Mouse (Mus musculus): Measurements from ENCODE around the gene Sgce. TPM values are rescaled to one million over a fixed set of nuclear protein-coding genes. Genes with fewer than 3 reads are reported as not detected.
"Not testable (repeated sequence)": the region's sequence is repeated elsewhere in the genome, so short reads cannot be mapped to it uniquely, and the experiment has no call there.

The Sgce gene
- 49.3 and 53.4 TPM in 2 replicates for polyA plus RNA-seq (2014; fragmentation: Nextera tagmentation; extraction: Ambion mirVana)

DNA sequence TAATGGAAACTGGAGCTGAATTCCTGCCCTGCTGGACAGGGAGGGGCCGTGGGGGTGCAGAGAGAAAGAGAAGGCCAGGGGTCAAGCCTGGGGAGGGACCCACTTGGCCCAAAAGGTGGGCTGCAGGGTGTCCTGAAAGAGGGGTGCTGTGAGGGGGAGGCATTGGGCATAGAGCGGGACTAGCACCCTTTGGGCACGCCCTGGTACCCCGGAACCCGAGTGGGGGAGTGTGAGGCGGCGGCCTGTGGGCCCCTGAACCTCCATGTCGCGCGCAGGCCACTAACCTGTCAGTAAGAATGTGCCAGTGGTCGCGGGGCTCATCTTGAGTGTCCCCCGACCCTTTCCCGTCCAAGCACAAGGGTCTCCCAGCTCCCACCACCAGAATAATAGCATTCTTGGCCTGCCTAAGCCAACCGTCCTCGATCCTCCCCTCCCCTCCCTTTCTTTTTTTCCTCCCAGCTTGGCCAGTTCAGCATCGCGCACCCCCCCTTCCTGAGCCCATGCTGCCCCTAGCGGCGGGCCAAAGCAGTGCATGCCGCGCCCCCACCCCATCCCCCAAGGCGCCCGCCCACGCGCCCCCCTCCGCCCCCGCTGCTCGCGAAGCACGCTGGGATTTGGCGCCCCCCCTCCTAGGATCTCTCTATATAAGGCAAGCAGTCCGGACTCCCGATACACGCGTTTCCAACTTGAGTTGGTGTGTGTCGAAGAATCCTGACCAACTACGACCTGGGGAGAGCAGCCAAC lies at the start of gene Sgce, which contains the start of gene Peg10:
Gene Sgce (minus strand): TSS at position 512 of the 744 bp plus-strand sequence.
Gene Peg10 (plus strand): TSS at position 611 of the 744 bp plus-strand sequence.
- peak; percentile 53 for ATAC-seq (ENCODE audit: insufficient number of reproducible peaks, low FRiP score, low TSS enrichment, low read depth)
- peak within 1 kb of the TSS; percentile 78 for H3K27ac ChIP-seq (replicated peaks; ENCODE audit: low read depth, low read length)
- peak; percentile 90 for DNase-seq (ENCODE audit: low spot score)
- H3K27me3 ChIP-seq (ENCODE audit: control insufficient read depth, insufficient read depth, low read length), result no peaks in the 10 kb centered on the region
- peak within 1 kb of the TSS; percentile 44 for H3K4me2 ChIP-seq (ENCODE audit: low read depth, severe bottlenecking)
- 52% methylated on average over 38 of the region's 38 CpGs for WGBS
- H3K4me3 ChIP-seq (ENCODE audit: low read depth, low read length), result peak within 1 kb of the TSS; percentile 40
- peaks cover 7% of the 10 kb centered on the region for H3K4me1 ChIP-seq (ENCODE audit: control insufficient read depth, insufficient read depth, low read length)
- peaks cover 5% of the 10 kb centered on the region; the same call in 1 of the 2 replicates for H3K9me3 ChIP-seq (ENCODE audit: control insufficient read depth, low read length)
- no peaks in the 10 kb centered on the region for H3K36me3 ChIP-seq (ENCODE audit: control insufficient read depth, insufficient read depth, low read length)
- peak within 1 kb of the TSS; percentile 66 for H3K9ac ChIP-seq (ENCODE audit: low read length)

DNA sequence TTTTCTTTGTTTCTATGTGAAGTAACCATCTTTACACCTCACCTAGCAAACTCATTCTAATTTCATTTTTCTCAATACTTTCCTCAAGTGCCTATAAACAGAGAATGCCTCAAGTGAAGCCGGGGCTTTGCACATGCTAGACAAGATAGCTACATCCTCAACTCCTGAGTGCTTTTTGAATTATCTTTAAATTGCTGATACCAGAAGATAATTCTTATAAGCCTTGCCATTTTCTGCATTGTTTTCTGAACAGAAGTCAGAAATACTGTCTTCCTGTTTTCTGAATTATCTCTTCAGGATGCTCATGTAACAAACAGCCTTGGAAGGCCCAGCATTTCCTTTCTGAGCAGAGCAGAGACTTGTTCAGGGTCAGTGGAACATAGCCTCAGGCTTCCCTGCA lies 49.3 kb upstream of the Sgce start:
- DNase-seq (ENCODE audit: low spot score) (no peak), ATAC-seq (ENCODE audit: insufficient number of reproducible peaks, low FRiP score, low TSS enrichment, low read depth) (no peak)
- Histone ChIP-seq H3K27me3 (ENCODE audit: control insufficient read depth, insufficient read depth, low read length) (no peaks in the 10 kb centered on the region), H3K4me1 (ENCODE audit: control insufficient read depth, insufficient read depth, low read length) (no peaks in the 10 kb centered on the region), H3K9me3 (ENCODE audit: control insufficient read depth, low read length) (no peaks in the 10 kb centered on the region), H3K4me3 (ENCODE audit: low read depth, low read length) (no peak overlapping the region), H3K4me2 (ENCODE audit: low read depth, severe bottlenecking) (no peak overlapping the region), H3K9ac (ENCODE audit: low read length) (no peak overlapping the region), H3K36me3 (ENCODE audit: control insufficient read depth, insufficient read depth, low read length) (no peaks in the 10 kb centered on the region), H3K27ac (replicated peaks; ENCODE audit: low read depth, low read length) (no peak overlapping the region)
- WGBS, result 94% methylated on average over 1 of the region's 1 CpGs

DNA sequence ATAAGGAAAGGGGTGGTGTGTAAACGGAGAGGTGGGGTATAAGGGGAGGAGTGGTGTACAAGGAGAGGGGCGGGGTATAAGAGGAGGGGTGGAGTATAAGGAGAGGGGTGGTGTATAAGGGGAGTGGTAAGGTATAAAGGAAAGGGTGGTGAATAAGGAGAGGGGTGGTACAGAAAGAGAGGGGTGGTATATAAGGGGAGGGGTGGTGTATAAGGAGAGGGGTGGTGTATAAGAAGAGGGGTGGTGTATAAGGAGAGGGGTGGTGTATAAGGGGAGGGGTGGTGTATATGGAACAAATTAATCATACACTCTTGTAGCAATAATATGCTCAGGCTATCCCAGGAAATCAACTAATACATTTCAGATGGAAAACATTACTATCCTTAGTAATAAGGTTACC lies 15.2 kb upstream of the Sgce start:
- no peak overlapping the region for H3K27ac ChIP-seq (replicated peaks; ENCODE audit: low read depth, low read length)
- no peak overlapping the region for H3K4me3 ChIP-seq (ENCODE audit: low read depth, low read length)
- no peaks in the 10 kb centered on the region for H3K9me3 ChIP-seq (ENCODE audit: control insufficient read depth, low read length)
- no peaks in the 10 kb centered on the region for H3K27me3 ChIP-seq (ENCODE audit: control insufficient read depth, insufficient read depth, low read length)
- 22% methylated on average over 2 of the region's 2 CpGs for WGBS
- no peak overlapping the region for H3K4me2 ChIP-seq (ENCODE audit: low read depth, severe bottlenecking)
- peak; percentile 99 for ATAC-seq (ENCODE audit: insufficient number of reproducible peaks, low FRiP score, low TSS enrichment, low read depth)
- no peak for DNase-seq (ENCODE audit: low spot score)
- no peak overlapping the region for H3K9ac ChIP-seq (ENCODE audit: low read length)
- peaks cover 4% of the 10 kb centered on the region; the same call in 1 of the 2 replicates for H3K36me3 ChIP-seq (ENCODE audit: control insufficient read depth, insufficient read depth, low read length)
- H3K4me1 ChIP-seq (ENCODE audit: control insufficient read depth, insufficient read depth, low read length), result no peaks in the 10 kb centered on the region

DNA sequence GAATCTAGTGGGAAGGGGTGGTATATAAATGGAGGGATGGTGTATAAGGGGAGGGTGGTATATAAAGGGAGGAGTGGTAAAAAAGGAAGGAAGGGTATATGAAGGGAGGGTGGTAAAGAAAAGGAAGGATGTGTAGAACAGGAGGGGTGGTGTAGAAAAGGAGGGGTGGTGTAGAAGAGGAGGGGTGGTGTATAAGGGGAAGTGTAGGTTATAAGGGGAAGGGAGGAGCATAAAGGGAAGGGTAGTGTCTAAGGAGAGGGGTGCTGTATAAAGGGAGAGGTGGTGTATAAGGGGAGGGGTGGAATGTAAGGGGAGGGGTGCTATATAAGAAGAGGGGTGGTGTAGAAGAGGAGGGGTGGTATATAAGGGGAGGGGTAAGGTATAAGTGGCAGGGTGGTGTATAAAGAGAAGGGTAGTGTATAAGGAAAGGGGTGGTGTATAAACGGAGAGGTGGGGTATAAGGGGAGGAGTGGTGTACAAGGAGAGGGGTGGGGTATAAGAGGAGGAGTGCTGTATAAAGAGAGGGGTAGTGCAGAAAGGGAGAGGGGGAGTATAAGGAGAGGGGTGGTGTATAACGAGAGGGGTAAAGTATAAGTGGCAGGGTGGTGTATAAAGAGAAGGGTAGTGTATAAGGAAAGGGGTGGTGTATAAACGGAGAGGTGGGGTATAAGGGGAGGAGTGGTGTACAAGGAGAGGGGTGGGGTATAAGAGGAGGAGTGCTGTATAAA lies 14.6 kb upstream of the Sgce start:
- not testable (repeated sequence) for H3K36me3 ChIP-seq (ENCODE audit: control insufficient read depth, insufficient read depth, low read length); H3K4me2 ChIP-seq (ENCODE audit: low read depth, severe bottlenecking); H3K9ac ChIP-seq (ENCODE audit: low read length); H3K4me3 ChIP-seq (ENCODE audit: low read depth, low read length); H3K4me1 ChIP-seq (ENCODE audit: control insufficient read depth, insufficient read depth, low read length); H3K9me3 ChIP-seq (ENCODE audit: control insufficient read depth, low read length); H3K27me3 ChIP-seq (ENCODE audit: control insufficient read depth, insufficient read depth, low read length); DNase-seq (ENCODE audit: low spot score); H3K27ac ChIP-seq (replicated peaks; ENCODE audit: low read depth, low read length)
- 36% methylated on average over 3 of the region's 3 CpGs for WGBS
- 0 out of 2 replicates have a peak, but pooled peaks have one; percentile 40 for ATAC-seq (ENCODE audit: insufficient number of reproducible peaks, low FRiP score, low TSS enrichment, low read depth)

DNA sequence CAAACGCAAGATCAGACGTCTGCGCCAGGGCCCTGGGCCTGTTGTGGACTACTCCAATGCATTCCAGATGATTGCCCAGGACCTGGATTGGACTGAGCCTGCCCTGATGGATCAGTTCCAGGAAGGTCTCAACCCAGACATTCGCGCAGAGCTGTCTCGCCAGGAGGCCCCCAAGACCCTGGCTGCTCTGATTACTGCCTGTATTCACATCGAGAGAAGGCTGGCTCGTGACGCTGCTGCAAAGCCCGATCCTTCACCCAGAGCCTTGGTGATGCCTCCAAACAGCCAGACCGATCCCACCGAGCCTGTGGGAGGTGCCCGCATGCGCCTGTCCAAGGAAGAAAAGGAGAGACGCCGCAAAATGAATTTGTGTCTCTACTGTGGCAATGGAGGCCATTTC lies 7.9 kb upstream of the Sgce start:
- peaks cover 2% of the 10 kb centered on the region; the same call in 1 of the 2 replicates for H3K9me3 ChIP-seq (ENCODE audit: control insufficient read depth, low read length)
- no peaks in the 10 kb centered on the region for H3K27me3 ChIP-seq (ENCODE audit: control insufficient read depth, insufficient read depth, low read length)
- H3K4me2 ChIP-seq (ENCODE audit: low read depth, severe bottlenecking), result no peak overlapping the region
- peaks cover 13% of the 10 kb centered on the region for H3K36me3 ChIP-seq (ENCODE audit: control insufficient read depth, insufficient read depth, low read length)
- H3K4me3 ChIP-seq (ENCODE audit: low read depth, low read length), result no peak overlapping the region
- no peak overlapping the region for H3K9ac ChIP-seq (ENCODE audit: low read length)
- peaks cover 4% of the 10 kb centered on the region for H3K4me1 ChIP-seq (ENCODE audit: control insufficient read depth, insufficient read depth, low read length)
- ATAC-seq (ENCODE audit: insufficient number of reproducible peaks, low FRiP score, low TSS enrichment, low read depth), result no peak
- H3K27ac ChIP-seq (replicated peaks; ENCODE audit: low read depth, low read length), result no peak overlapping the region
- 93% methylated on average over 16 of the region's 16 CpGs for WGBS
- peak; percentile 20 for DNase-seq (ENCODE audit: low spot score)

DNA sequence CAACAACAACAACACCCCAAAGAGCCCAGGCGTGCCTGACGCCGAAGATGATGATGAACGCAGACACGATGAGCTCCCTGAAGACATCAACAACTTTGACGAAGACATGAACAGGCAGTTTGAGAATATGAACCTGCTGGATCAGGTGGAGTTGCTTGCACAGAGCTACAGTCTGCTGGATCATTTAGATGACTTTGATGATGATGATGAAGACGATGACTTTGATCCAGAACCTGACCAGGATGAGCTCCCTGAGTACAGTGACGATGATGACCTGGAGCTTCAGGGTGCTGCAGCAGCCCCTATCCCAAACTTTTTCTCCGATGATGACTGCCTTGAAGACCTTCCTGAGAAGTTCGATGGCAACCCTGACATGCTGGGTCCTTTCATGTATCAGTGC lies 7.3 kb upstream of the Sgce start:
- Histone ChIP-seq H3K27me3 (ENCODE audit: control insufficient read depth, insufficient read depth, low read length) (no peaks in the 10 kb centered on the region), H3K9me3 (ENCODE audit: control insufficient read depth, low read length) (peaks cover 2% of the 10 kb centered on the region; the same call in 1 of the 2 replicates), H3K9ac (ENCODE audit: low read length) (no peak overlapping the region), H3K4me2 (ENCODE audit: low read depth, severe bottlenecking) (no peak overlapping the region), H3K36me3 (ENCODE audit: control insufficient read depth, insufficient read depth, low read length) (peaks cover 13% of the 10 kb centered on the region), H3K4me3 (ENCODE audit: low read depth, low read length) (no peak overlapping the region), H3K4me1 (ENCODE audit: control insufficient read depth, insufficient read depth, low read length) (peaks cover 4% of the 10 kb centered on the region), H3K27ac (replicated peaks; ENCODE audit: low read depth, low read length) (no peak overlapping the region)
- no peak for ATAC-seq (ENCODE audit: insufficient number of reproducible peaks, low FRiP score, low TSS enrichment, low read depth)
- 90% methylated on average over 10 of the region's 10 CpGs for WGBS
- peak; percentile 20 for DNase-seq (ENCODE audit: low spot score)

DNA sequence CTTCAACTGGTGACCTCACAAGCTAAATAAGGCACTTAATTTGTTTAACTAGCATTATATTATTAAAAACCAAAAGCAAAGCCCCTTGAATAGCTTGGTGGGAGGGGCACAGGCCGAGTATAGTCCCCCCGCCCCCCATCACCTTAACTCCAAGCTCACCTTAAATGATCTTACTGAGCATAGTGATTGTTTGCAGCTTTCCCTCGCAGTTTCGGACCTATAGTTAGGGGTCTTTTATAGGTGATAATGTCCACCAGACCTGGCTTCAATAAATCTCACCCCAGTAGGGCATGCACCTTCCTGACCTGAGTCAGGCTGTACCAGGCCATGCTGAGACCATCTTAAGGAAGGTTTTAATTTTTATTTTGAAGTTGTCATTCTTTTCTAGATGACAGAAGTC lies 4.3 kb upstream of the Sgce start:
- peak; percentile 57 for DNase-seq (ENCODE audit: low spot score)
- Histone ChIP-seq H3K4me3 (ENCODE audit: low read depth, low read length) (peak overlapping the region; percentile 8; the same call in 1 of the 2 replicates), H3K4me2 (ENCODE audit: low read depth, severe bottlenecking) (peak overlapping the region; percentile 22; the same call in 1 of the 2 replicates), H3K27ac (replicated peaks; ENCODE audit: low read depth, low read length) (no peak overlapping the region), H3K4me1 (ENCODE audit: control insufficient read depth, insufficient read depth, low read length) (peaks cover 4% of the 10 kb centered on the region), H3K9me3 (ENCODE audit: control insufficient read depth, low read length) (peaks cover 7% of the 10 kb centered on the region; the same call in 1 of the 2 replicates), H3K27me3 (ENCODE audit: control insufficient read depth, insufficient read depth, low read length) (no peaks in the 10 kb centered on the region), H3K9ac (ENCODE audit: low read length) (no peak overlapping the region), H3K36me3 (ENCODE audit: control insufficient read depth, insufficient read depth, low read length) (peaks cover 7% of the 10 kb centered on the region)
- no peak for ATAC-seq (ENCODE audit: insufficient number of reproducible peaks, low FRiP score, low TSS enrichment, low read depth)
- WGBS, result 20% methylated on average over 4 of the region's 4 CpGs

DNA sequence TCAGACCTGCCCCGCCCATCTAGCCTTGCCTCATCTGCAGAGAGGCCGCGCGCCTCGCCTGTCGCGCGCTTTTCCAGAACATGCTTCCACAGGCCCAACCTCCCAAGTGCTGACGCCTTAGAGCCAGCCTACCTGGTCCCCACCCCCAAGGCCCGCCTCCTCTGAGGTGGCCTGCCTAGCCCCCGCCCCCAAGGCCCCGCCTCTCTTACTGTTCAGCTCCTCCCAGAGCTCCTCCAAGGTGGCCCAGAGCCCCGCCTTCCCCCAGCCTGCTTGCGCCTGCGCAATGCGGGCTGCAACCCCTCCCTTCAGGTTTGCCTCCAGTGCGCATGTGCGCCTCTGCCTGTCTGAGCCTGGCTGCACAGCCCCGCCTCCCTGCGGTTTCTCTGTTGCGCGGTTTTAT lies 2.1 kb upstream of the Sgce start:
- Histone ChIP-seq H3K4me1 (ENCODE audit: control insufficient read depth, insufficient read depth, low read length) (peaks cover 4% of the 10 kb centered on the region), H3K27ac (replicated peaks; ENCODE audit: low read depth, low read length) (no peak overlapping the region), H3K9ac (ENCODE audit: low read length) (no peak overlapping the region), H3K36me3 (ENCODE audit: control insufficient read depth, insufficient read depth, low read length) (no peaks in the 10 kb centered on the region), H3K4me2 (ENCODE audit: low read depth, severe bottlenecking) (peak overlapping the region; percentile 29; the same call in 1 of the 2 replicates), H3K4me3 (ENCODE audit: low read depth, low read length) (peak overlapping the region; percentile 30), H3K9me3 (ENCODE audit: control insufficient read depth, low read length) (peaks cover 5% of the 10 kb centered on the region; the same call in 1 of the 2 replicates), H3K27me3 (ENCODE audit: control insufficient read depth, insufficient read depth, low read length) (no peaks in the 10 kb centered on the region)
- DNase-seq (ENCODE audit: low spot score), result peak; percentile 96
- 56% methylated on average over 21 of the region's 22 CpGs for WGBS
- peak; percentile 91 for ATAC-seq (ENCODE audit: insufficient number of reproducible peaks, low FRiP score, low TSS enrichment, low read depth)

Measured in limb, embryonic 11.5 days (tissue).